Mouse (Mus musculus) neural tube, embryonic 14.5 days (tissue): Measurements from ENCODE around the gene Rpp30. TPM values are rescaled to one million over a fixed set of nuclear protein-coding genes. Genes with fewer than 3 reads are reported as not detected.

ENCODE experiments used
- ATAC-seq: fragments of 200-750 bp; cut with Nextera tagmentation; 2 replicates; pipeline ENCODE4 v1.8.0; 2017; ENCODE audit warnings: low read depth, mild to moderate bottlenecking, moderate TSS enrichment, moderate library complexity
- H3K27ac ChIP-seq: fragments of 300-500 bp; sonication (generic); 2 replicates; pipeline ENCODE4 v1.5.1; 2014; ENCODE audit warnings: low read depth, mild to moderate bottlenecking, control low read depth, low read length, moderate library complexity, mixed read lengths
- H3K27me3 ChIP-seq: fragments of 300-500 bp; sonication (generic); 2 replicates; pipeline ENCODE4 v1.6.1; 2014; ENCODE audit warnings: low read length; ENCODE audit not compliant: control insufficient read depth, insufficient read depth
- H3K36me3 ChIP-seq: fragments of 300-500 bp; sonication (generic); 2 replicates; pipeline ENCODE4 v1.6.1; 2014; ENCODE audit warnings: low read length, mixed read lengths; ENCODE audit not compliant: control insufficient read depth, insufficient read depth
- H3K4me1 ChIP-seq: fragments of 300-500 bp; sonication (generic); 2 replicates; pipeline ENCODE4 v1.6.1; 2014; ENCODE audit warnings: low read length; ENCODE audit not compliant: control insufficient read depth, insufficient read depth
- H3K4me2 ChIP-seq: fragments of 300-500 bp; sonication (generic); 2 replicates; pipeline ENCODE4 v1.6.1; 2014; ENCODE audit warnings: mild to moderate bottlenecking, low read depth, low read length, control low read depth
- H3K4me3 ChIP-seq: fragments of 300-500 bp; sonication (generic); 2 replicates; pipeline ENCODE4 v1.5.1; 2014; ENCODE audit warnings: low read depth, low read length, control low read depth, mixed read lengths
- H3K9ac ChIP-seq: fragments of 300-500 bp; sonication (generic); replicated peaks from 2 replicates; pipeline ENCODE4 v1.6.1; 2014; ENCODE audit warnings: low read depth, mild to moderate bottlenecking, control low read depth, low read length, mixed read lengths
- H3K9me3 ChIP-seq: fragments of 300-500 bp; sonication (generic); 2 replicates; pipeline ENCODE4 v1.6.1; 2016; ENCODE audit warnings: low read length; ENCODE audit not compliant: control insufficient read depth
- WGBS: fragments of 180-500 bp; shearing (Covaris S2); extraction: QIAGEN DNeasy Blood & Tissue Kit; methylation state at CpG from one replicate; pipeline ENCODE4 v1.1.7; 2014; 5-methylcytosine and 5-hydroxymethylcytosine counted together
- polyA plus RNA-seq: library from polyadenylated mRNA; unstranded; fragments of >200 nt; fragmentation: Nextera tagmentation; extraction: Ambion mirVana; gene quantifications from 2 replicates; pipeline ENCODE4 v1.2.1, GENCODE M21; 2014

Gene Rpp30
- polyA plus RNA-seq, 1 experiment from 2014 or later: 73.8 TPM

GRCm38 (mm10) chr19:36098265-36098664 lies 14.7 kb downstream of the Rpp30 start:
- Histone ChIP-seq H3K4me1 (no peaks in the 10 kb centered on the region), H3K27ac (no peak overlapping the region), H3K4me3 (no peak overlapping the region), H3K4me2 (no peak overlapping the region), H3K36me3 (peaks cover 41% of the 10 kb centered on the region), H3K9ac (no peak overlapping the region), H3K9me3 (no peaks in the 10 kb centered on the region), H3K27me3 (no peaks in the 10 kb centered on the region)
- 94% methylated on average over 1 of the region's 1 CpGs for WGBS
- ATAC-seq: no peak

- H3K27me3 ChIP-seq: no peaks in the 10 kb centered on the region
- H3K4me3 ChIP-seq: no peak overlapping the region
- no peaks in the 10 kb centered on the region for H3K9me3 ChIP-seq
- no peak overlapping the region for H3K4me2 ChIP-seq
- peaks cover 40% of the 10 kb centered on the region for H3K36me3 ChIP-seq
- H3K27ac ChIP-seq: no peak overlapping the region
- H3K4me1 ChIP-seq: no peaks in the 10 kb centered on the region
- no peak overlapping the region for H3K9ac ChIP-seq
- WGBS: 87% methylated on average over 7 of the region's 7 CpGs
- ATAC-seq: no peak
These were observed 15.4 kb downstream of the Rpp30 start for GRCm38 (mm10) chr19:36098916-36099315.

GRCm38 (mm10) chr19:36103909-36104308 lies 20.4 kb downstream of the Rpp30 start:
- no peak overlapping the region for H3K27ac ChIP-seq
- WGBS: 88% methylated on average over 5 of the region's 5 CpGs
- no peak for ATAC-seq
- no peak overlapping the region for H3K9ac ChIP-seq
- no peaks in the 10 kb centered on the region for H3K27me3 ChIP-seq
- peaks cover 26% of the 10 kb centered on the region for H3K36me3 ChIP-seq
- H3K4me3 ChIP-seq: no peak overlapping the region
- H3K9me3 ChIP-seq: no peaks in the 10 kb centered on the region
- no peaks in the 10 kb centered on the region for H3K4me1 ChIP-seq
- H3K4me2 ChIP-seq: no peak overlapping the region

- H3K27me3 ChIP-seq: no peaks in the 10 kb centered on the region
- no peaks in the 10 kb centered on the region for H3K36me3 ChIP-seq
- no peak overlapping the region for H3K4me2 ChIP-seq
- no peak overlapping the region for H3K4me3 ChIP-seq
- no peak overlapping the region for H3K9ac ChIP-seq
- ATAC-seq: peak; percentile 26; the same call in 1 of the 2 replicates
- no peak overlapping the region for H3K27ac ChIP-seq
- H3K4me1 ChIP-seq: 0 out of 2 replicates have a peak, but pooled peaks cover 2% of the 10 kb centered on the region
- WGBS: 72% methylated on average over 26 of the region's 26 CpGs
- H3K9me3 ChIP-seq: no peaks in the 10 kb centered on the region
These were observed 25.9 kb downstream of the Rpp30 start for GRCm38 (mm10) chr19:36109318-36109944.

- Histone ChIP-seq H3K4me3 (no peak overlapping the region), H3K4me2 (no peak overlapping the region), H3K9ac (no peak overlapping the region), H3K27me3 (no peaks in the 10 kb centered on the region), H3K27ac (no peak overlapping the region), H3K4me1 (0 out of 2 replicates have a peak, but pooled peaks cover 2% of the 10 kb centered on the region), H3K9me3 (no peaks in the 10 kb centered on the region), H3K36me3 (no peaks in the 10 kb centered on the region)
- WGBS: 39% methylated on average over 7 of the region's 7 CpGs
- no peak for ATAC-seq
These were observed 26.9 kb downstream of the Rpp30 start for GRCm38 (mm10) chr19:36110465-36110864.

GRCm38 (mm10) chr19:36111054-36111895 lies 27.8 kb downstream of the Rpp30 start:
- no peak overlapping the region for H3K27ac ChIP-seq
- 27% methylated on average over 7 of the region's 7 CpGs for WGBS
- no peaks in the 10 kb centered on the region for H3K27me3 ChIP-seq
- H3K4me2 ChIP-seq: peak overlapping the region; percentile 53
- peak; percentile 50 for ATAC-seq
- 0 out of 2 replicates have a peak, but pooled peaks cover 2% of the 10 kb centered on the region for H3K4me1 ChIP-seq
- H3K9ac ChIP-seq: no peak overlapping the region; the same call in 1 of the 2 replicates
- H3K4me3 ChIP-seq: peak overlapping the region; percentile 23
- no peaks in the 10 kb centered on the region for H3K36me3 ChIP-seq
- no peaks in the 10 kb centered on the region for H3K9me3 ChIP-seq

- H3K4me3 ChIP-seq: peak overlapping the region; percentile 23
- no peaks in the 10 kb centered on the region for H3K9me3 ChIP-seq
- ATAC-seq: 0 out of 2 replicates have a peak, but pooled peaks have one; percentile 60
- H3K4me1 ChIP-seq: 0 out of 2 replicates have a peak, but pooled peaks cover 2% of the 10 kb centered on the region
- no peaks in the 10 kb centered on the region for H3K27me3 ChIP-seq
- no peak overlapping the region for H3K27ac ChIP-seq
- H3K36me3 ChIP-seq: no peaks in the 10 kb centered on the region
- H3K9ac ChIP-seq: no peak overlapping the region; the same call in 1 of the 2 replicates
- WGBS: 24% methylated on average over 17 of the region's 17 CpGs
- peak overlapping the region; percentile 53 for H3K4me2 ChIP-seq
These were observed 28.5 kb downstream of the Rpp30 start for GRCm38 (mm10) chr19:36112007-36112406.

- H3K9ac ChIP-seq: no peak overlapping the region
- H3K9me3 ChIP-seq: no peaks in the 10 kb centered on the region
- H3K36me3 ChIP-seq: no peaks in the 10 kb centered on the region
- no peak overlapping the region for H3K4me3 ChIP-seq
- WGBS: 91% methylated on average over 4 of the region's 4 CpGs
- H3K4me1 ChIP-seq: 0 out of 2 replicates have a peak, but pooled peaks cover 2% of the 10 kb centered on the region
- no peak overlapping the region for H3K4me2 ChIP-seq
- ATAC-seq: no peak
- H3K27me3 ChIP-seq: no peaks in the 10 kb centered on the region
- H3K27ac ChIP-seq: no peak overlapping the region
These were observed 32.7 kb downstream of the Rpp30 start for GRCm38 (mm10) chr19:36116185-36116584.

GRCm38 (mm10) chr19:36119219-36119618 lies 35.7 kb downstream of the Rpp30 start:
- ATAC-seq: no peak
- no peaks in the 10 kb centered on the region for H3K27me3 ChIP-seq
- no peak overlapping the region for H3K27ac ChIP-seq
- H3K9ac ChIP-seq: no peak overlapping the region
- peaks cover 4% of the 10 kb centered on the region; the same call in 1 of the 2 replicates for H3K9me3 ChIP-seq
- no peaks in the 10 kb centered on the region for H3K4me1 ChIP-seq
- no peaks in the 10 kb centered on the region for H3K36me3 ChIP-seq
- no peak overlapping the region for H3K4me3 ChIP-seq
- 90% methylated on average over 8 of the region's 8 CpGs for WGBS
- no peak overlapping the region for H3K4me2 ChIP-seq
